Mouse (Mus musculus): ENCODE data around the gene Slc25a54.

The Slc25a54 gene

DNA sequence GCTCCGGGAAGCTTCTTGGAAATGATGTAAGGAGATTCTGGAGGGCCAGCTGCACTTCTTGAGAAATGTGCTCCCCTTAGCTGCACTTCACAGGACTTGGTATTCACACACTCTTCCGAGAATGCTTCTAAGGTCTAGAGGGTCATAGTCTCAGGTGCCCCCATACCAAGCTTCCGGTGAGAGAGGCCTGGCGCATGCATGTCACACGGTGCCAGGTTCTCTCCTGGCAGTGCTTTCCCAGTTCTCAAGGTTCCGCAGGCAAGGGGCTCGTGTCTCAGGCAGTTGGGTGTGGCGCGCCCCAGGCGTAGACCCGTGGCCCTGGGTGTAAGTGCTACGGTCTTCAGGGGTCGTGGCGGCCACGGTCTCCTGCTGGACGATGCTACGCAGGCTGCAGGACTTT lies at the start of gene Slc25a54:
Gene Slc25a54, plus strand, starts transcription at position 301 of the 400 bp plus-strand sequence.
- no peak for DNase-seq

DNA sequence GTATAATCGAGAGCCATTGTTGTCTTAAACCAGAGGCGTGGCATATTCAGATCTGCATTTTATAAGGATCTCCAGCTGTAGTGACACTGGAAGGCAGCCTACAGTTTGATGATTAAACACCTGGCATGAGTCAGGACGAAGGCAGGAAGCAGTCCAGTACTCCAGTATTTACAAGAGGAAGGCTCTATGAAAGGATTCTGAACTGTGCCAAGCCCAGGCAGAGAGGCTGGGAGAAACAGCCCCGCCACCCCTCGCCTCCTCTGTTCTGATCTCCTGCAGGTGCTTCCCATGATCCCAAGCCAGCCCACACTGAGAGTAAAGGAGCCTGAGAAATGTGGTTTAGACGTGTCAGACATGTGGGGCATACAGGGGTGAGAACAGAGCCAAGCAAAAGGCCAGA lies 49.5 kb upstream of the Slc25a54 start:
- DNase-seq, result peak; percentile 53

- no peak for DNase-seq
Observed at GRCm38 (mm10) chr3:109031626-109032025, 48.6 kb upstream of the Slc25a54 start.

GRCm38 (mm10) chr3:109032306-109032705 lies 48.0 kb upstream of the Slc25a54 start:
- DNase-seq, result no peak

DNA sequence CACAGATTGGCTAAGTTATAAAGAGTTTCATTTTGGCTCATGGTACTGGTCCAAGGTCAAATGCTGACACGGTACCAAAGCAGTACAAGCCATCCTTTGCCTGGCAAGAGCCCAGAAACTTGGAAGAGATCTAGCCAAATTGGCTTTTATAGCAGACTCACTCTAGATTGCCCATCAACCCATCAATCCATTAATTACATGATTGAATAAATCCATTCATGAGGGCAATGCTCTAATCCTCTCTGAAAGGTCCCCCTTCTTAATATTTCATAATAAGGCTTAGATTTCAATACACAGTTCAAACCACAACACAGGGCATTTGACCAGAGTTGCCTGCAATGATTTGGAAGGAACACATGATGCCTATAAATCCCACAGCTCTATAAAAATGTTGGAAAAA lies 45.9 kb upstream of the Slc25a54 start:
- no peak for DNase-seq

- no peak for DNase-seq
Observed at GRCm38 (mm10) chr3:109040908-109041307, 39.4 kb upstream of the Slc25a54 start.

DNA sequence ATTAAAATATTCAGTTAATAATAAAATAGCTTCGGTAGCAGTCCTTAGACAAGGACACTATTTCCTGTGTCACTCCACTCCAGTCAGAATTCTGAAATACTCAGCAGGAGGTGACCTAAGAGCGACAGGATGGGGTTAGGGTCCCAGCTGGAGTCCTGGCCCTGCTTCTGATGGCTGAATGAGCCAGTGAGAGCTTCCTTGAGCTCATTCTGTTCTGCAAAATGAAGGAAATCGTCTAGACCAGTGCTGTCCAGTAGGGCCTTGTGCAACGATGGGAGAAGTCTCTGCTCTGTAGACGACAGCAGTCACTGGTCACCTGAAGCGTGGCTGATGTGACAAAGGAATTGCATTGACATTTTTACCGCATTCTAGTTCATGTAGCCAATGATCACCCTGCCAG lies 36.9 kb upstream of the Slc25a54 start:
- no peak for DNase-seq

- DNase-seq, result no peak
Observed at GRCm38 (mm10) chr3:109046428-109046827, 33.8 kb upstream of the Slc25a54 start.

- DNase-seq, result no peak
Observed at GRCm38 (mm10) chr3:109047707-109048283, 32.5 kb upstream of the Slc25a54 start.

DNA sequence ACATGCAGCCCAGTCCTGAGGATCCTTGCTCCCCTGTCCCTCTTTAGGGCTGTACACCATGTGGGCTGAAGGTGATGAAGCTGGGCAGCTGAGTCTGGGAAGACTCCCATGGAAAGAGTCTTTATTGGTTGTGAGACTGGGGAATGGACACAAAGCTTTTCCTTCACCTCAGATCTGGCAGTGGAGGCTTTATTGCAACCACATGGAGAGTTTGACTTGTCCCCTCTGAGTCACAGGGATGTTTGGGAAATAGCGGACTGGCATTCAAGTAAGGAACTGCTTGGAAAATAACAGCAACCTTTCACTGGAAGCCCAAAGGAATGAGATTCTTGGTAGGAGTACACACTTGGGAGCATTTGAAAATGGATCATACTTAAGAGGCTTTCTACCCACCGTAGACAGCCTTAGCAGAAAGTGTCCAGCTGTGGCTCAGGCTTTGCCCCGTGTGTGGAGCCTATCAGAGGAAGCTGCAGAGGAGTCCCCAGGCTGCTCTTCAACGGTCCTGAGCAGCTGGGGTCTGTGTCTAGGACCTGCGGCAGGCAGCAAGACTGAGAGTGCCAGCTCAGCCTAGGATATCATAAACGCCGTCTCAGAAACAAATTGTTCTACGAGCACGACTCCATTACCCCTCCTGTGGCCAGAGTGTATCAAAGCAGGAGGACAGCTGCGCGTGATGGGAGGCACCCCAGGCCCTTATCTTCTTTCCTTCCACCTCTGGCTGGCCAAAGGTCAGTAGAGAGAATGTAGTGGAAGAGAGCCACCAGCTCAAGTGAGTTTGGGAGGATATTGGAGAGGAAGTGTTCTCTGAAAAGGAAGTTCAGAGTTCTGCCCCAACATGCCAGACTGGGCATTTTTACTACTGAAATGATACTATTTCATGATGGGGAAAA lies 29.0 kb upstream of the Slc25a54 start:
- DNase-seq, result peak; percentile 39

- no peak for DNase-seq
Observed at GRCm38 (mm10) chr3:109051946-109052331, 28.3 kb upstream of the Slc25a54 start.

DNA sequence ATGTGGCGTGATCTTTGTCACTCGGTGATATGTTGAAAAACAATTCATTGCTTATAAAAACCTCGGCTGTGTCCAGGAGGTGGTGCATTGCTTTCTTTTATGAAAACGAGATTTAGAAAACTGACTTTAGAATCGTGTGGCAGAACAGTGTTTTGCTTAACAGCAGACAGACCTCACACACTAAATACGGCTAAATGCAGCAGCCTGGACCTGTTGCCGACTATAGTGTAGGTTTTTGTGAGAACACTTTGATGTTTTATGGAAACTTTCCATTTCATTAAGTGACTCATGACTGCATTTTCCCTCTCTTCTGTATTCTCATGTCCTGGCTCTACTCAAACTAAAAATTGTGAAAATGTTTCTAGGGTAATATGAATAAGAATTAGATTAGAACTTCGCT lies 20.4 kb upstream of the Slc25a54 start:
- DNase-seq, result no peak

DNA sequence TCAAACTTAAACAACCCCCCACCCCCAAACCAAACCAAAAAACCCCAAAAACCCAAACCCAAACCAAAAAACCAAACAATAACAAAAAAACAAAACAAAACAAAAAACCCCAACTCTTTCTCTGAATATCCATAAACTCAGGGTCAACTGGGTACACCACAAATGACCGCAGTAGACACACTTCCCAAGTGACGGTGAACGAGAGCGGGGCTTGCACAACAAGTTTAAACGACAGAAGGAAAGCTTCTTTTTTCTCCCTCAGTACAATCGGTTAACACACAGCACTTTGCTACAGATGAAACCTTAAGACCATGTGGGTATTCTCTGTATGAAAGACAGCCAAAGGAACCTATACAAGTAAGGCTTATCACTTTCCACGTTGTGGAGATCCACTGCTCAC lies 17.9 kb upstream of the Slc25a54 start:
- no peak for DNase-seq

DNA sequence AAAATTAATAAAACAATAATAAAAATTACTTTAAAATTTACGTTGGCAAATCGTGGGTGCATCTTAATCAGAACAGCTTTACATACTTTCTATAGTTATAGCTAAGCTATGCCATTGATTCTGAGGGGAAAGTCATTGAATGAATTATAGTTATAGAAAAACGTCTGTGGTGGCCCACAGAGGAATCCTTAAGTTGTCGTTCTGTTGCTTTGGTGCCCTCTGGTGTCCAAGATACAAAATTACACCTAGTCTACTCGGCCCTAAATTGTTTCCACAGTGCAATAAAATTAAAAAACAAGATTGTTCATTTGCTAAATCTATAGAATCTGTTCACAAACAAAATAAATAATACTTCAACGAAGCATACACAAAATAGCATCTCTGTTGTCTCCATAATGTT lies 17.3 kb upstream of the Slc25a54 start:
- peak; percentile 56 for DNase-seq

GRCm38 (mm10) chr3:109084418-109084817 lies 4.1 kb downstream of the Slc25a54 start:
- DNase-seq, result no peak

GRCm38 (mm10) chr3:109088460-109088859 lies 8.2 kb downstream of the Slc25a54 start:
- DNase-seq, result no peak

DNA sequence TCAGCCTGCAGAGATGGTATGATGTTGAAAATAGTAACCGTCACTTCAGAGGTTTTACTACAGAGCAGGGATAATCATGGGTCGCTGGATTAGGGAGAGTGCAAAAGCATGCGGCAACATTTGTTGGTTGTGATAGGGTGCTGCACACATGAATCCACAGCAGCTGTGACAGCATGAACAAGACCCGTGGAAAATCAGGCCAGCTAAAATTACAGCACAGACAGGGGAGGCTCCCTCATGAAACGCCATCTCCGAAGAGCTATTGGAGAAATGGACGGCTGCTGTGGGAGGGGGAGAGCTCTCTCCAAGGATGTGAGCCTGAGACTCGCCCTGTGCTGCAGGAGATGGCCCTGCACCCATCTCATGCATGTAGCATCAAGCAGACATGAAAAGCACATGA lies 24.4 kb downstream of the Slc25a54 start:
- no peak for DNase-seq

DNA sequence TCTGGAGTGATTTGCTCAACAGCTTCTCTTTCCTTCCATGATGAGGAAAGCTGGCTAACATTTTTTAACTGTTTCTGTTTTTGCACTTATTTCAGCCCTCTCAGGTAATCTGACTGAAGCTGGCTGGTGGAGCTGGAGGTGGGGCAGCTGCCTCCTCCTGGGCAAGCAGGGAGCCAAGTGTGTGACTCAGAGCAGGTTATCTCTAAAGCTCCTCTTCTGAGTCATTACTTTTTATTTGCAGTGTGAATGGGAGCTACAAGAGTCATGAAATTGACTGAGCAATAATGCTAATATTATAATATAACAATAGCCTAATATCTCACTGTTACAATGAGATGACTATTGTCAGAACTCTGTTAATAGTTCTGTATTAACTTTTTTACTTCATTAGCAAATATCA lies 36.9 kb downstream of the Slc25a54 start:
- DNase-seq, result no peak

- DNase-seq, result no peak
Observed at GRCm38 (mm10) chr3:109119562-109119961, 39.3 kb downstream of the Slc25a54 start.

- DNase-seq, result no peak
Observed at GRCm38 (mm10) chr3:109119973-109120372, 39.7 kb downstream of the Slc25a54 start.

- DNase-seq, result peak; percentile 73
Observed at GRCm38 (mm10) chr3:109122641-109123530, 42.6 kb downstream of the Slc25a54 start, which contains the start of gene Slc25a24. Gene Slc25a24, plus strand, starts transcription at chr3:109123149.

DNA sequence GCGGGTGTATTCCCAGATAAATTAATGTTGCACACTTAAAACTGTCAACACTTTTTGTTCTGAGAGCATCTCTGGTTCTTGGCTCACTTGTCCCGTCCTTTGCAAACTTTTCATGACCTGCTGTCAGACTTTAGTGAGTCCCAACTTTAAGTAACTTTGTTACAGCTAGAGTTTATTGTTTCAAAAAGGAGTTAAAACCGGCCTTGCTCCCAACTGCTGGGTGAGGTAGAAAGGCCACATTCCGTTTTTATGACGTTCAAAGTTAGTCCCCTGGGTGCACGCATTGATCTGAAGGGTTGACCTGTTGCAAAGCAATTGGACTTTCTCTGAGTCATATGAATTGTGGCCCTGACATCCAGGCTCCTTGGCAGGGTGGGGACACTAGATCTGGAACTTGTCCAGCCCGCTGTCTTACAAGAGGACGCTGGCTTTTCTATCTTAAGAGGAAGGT lies 43.3 kb downstream of the Slc25a54 start:
- DNase-seq, result peak; percentile 63

- DNase-seq, result no peak
Observed at GRCm38 (mm10) chr3:109124091-109124490, 43.8 kb downstream of the Slc25a54 start.
